Mouse (Mus musculus) B cell, adult 2 months (primary cell): ENCODE results near the gene Sorl1.

Experiments used
- DNase-seq, 2 experiments: peaks; one replicate each; pipeline ENCODE4 v3.0.0; 2022

The Sorl1 gene

DNA sequence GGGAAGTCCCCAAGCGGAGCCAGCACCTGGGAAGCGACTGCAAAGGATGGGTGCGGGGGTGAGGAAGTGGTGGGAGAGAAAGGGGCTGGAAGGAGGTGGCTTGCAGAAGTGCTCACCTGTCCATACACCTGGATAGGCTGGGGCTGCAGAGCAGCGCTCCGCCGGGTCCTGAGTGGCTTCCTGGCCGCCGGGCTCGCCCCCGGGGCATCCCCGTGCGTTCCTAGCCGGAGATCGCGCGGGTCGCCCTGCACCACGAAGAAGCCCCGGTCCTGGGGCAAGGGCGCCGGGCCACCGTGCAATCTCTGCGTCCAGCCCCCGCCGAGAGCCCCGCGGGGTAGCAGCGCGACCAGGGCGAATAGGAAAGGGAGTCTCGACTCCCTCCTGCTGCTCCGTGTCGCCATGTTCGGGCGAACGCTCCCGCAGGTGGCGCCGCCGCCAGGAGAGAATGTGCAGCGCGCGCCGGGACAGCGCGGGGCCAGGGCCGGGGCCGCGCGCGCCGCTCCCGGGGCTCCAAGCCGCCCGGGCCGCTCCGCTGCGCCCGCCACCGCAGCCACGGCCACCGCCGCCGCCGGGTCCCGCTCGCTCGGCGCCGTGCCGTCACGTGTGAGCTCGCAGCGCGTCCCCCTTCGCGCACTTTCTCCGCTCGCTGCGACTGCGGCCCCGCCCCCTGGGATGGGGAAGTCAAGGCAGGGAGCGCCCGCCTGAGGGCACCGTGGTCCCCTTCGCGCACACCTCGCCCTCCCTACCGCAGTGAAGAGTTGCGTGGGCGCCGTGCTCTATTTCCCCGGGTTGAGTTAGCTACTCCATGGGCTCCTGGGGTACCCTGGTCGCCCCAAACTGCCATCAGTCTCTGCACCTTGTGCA, at the start of gene Sorl1:
Gene Sorl1, minus strand, starts transcription at position 585 of the 864 bp plus-strand sequence.
- DNase-seq, result peak; percentile 85

DNA sequence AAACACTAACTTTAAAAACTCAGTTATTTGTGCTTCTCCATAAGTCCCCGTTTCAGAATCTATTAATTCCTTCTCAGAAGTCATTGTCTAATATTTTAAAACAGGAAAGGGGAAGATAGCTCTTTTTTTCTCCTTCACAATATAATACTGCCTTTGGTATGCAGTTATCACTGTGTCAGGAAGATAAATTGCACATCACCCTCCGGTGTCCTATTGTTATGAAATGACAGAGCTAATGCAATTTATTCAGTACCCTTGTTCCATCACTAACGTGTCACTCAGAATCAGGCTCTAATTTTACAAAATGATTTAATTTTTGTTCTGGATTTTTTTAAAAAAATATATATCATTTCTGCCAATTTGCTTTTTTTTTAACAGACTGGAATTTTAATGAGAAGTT, 49.7 kb upstream of the Sorl1 start:
- DNase-seq, result no peak

DNA sequence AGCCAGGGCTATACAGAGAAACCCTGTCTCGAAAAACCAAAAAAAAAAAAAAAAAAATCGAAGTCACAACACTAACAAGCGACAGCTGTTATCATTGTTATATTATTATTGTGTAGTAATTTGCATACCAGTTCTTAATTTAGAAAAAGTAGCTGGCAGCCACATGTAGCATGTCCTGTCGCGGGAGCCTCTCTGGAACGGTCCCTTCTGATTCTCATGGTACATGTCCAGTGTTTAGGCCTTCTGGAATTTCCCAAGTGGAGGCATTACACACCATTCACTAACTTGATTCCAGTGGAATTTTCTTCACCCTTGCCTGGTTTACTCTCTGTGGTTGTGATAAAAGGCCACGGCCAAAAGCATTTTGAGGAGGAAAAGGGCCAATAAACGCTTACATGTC, 45.4 kb upstream of the Sorl1 start:
- DNase-seq, result no peak

DNA sequence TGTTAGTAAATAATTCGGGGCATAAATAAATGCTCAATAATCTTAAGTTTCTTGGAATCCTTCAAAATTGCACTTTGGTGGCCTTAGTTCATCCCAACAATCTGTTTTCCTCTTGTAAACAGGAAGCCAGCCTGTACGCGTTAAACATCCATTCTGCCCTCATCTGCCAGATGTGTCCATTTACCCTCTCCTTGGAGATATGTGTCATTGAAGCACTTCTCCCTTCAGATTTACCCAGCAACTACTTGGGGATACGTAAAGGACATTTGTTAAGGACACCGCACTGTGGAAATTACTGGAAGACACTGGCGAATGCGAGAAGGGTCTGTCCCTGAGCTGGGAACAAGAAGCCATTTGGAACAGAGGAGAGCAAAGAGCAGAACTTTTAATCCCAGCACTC, 44.9 kb upstream of the Sorl1 start:
- DNase-seq, result no peak

DNA sequence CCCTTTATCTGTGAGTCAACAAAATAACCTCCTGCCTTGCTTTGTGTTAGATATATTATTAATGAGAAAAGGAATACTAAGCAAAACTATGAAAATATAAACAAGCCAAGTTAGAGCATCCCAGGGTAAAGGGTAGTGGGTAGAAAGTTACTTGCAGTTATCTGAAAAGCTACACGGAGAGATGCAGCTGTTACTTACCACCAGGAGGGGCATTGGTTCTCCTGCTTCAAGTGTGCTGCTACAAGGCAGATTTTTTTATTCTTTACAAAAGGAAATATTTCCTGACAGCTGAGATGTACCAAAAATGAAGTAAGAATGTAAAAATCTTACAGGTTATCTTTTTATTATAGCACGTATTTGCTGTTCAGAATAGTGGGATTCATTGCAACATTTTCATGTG, 40.8 kb upstream of the Sorl1 start:
- no peak for DNase-seq

DNA sequence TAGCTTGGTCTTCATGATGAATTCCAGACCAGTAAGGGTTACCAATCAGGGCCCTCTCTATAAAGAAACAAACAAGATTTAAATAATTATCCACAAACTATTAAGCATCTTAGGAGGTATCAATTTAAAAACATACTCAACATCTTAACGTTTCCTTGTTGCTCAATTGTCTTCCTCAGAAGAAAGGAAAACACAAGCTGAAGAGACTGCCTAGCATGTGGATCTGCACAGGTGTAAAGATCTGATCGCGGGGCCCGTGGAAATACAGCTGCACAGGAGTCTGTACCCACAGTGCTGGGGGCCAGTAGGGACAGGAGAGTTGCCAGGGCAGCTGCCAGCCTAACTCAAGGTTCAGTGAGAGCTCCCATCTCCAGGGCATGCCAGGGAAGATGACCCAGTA, 38.9 kb upstream of the Sorl1 start:
- no peak for DNase-seq

DNA sequence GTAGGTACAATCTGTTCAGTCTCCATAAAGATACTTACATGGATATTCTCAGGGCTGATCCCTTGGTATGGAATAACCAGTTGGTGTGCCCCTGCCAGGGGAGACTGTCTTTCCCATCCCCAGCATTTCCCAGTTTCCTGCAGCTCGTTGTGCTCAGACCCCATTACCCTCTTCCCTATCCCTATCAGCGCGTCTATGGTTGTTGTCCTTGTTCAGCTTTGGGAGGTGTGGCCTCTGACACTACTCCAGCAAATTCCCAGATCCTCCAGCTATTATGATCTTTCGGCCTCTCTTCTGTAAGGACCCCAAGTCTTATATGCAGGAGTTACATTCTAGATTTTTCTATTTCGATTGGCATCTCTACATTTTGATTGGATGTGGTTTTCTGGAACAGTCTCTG, 35.3 kb upstream of the Sorl1 start:
- DNase-seq, result no peak

DNA sequence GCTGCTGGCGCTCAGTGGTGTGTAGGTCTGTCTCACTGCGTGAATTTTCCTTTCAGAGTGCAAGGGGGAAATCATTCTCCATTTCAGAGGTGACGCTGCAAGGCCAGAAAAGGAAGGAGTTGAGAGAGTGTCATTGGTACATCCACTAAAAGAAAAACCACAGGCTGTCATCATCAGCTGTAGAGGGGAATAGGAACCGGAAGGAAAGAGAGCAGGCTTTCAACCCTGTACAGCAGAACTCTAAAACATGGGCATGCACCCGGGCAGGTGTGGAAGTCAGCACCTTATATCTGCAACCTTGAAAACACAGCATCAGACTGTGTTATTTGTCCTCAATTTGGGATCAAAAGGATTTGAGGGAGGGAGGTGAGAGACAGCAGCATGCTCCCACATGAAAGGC, 34.6 kb upstream of the Sorl1 start:
- no peak for DNase-seq

DNA sequence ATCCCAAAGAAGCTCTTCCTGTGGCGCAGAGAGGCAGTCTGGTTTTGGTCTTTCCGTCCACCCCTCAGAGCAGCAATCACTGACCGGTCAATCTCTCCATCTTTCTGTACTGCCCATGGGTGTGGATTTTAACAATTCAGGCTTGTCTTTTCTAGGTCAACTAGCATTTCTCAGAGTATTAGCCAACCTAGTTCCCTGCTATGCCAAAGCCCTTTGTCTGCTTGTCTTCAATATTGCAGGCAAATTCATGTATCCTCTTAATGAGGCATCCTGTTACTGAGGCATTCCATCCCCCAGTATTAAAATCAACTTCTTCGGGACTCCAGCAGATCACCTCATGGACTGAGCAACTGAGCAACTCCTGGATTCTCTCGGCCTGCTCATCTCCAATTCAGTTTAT, 33.9 kb upstream of the Sorl1 start:
- DNase-seq, result no peak

DNA sequence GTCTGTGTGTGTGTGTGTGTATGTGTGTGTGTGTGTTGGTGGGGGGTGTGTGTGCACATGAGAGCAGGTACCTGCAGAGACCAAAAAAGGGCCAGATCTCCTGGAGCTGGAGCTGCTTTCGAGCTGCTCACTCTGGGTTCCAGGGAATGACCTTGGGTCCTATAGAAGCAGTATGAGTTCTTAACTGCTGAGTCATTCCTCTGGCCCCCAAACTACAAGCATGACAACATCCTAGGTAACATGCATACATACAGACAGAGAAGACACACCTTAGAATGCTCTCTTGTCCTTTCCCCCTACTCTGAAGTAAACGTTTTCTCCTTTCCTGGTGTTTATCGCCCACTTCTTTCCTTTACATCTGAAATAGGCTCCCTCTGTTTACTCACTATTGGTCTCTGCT, 32.5 kb upstream of the Sorl1 start:
- no peak for DNase-seq

GRCm38 (mm10) chr9:42154682-42155081, 30.6 kb upstream of the Sorl1 start:
- no peak for DNase-seq

GRCm38 (mm10) chr9:42148816-42149215, 24.7 kb upstream of the Sorl1 start:
- DNase-seq, result no peak

GRCm38 (mm10) chr9:42148036-42148435, 23.9 kb upstream of the Sorl1 start:
- no peak for DNase-seq

GRCm38 (mm10) chr9:42146463-42146862, 22.4 kb upstream of the Sorl1 start:
- peak; percentile 67 to 73 for DNase-seq

GRCm38 (mm10) chr9:42141549-42142210, 17.6 kb upstream of the Sorl1 start:
- peak; percentile 77 to 80 for DNase-seq

GRCm38 (mm10) chr9:42138248-42138858, 14.3 kb upstream of the Sorl1 start:
- DNase-seq, result peak; percentile 66 to 68

GRCm38 (mm10) chr9:42137578-42137977, 13.5 kb upstream of the Sorl1 start:
- no peak for DNase-seq

- peak; percentile 48 to 51 for DNase-seq
Measured at GRCm38 (mm10) chr9:42130793-42131760, 7.0 kb upstream of the Sorl1 start.

DNA sequence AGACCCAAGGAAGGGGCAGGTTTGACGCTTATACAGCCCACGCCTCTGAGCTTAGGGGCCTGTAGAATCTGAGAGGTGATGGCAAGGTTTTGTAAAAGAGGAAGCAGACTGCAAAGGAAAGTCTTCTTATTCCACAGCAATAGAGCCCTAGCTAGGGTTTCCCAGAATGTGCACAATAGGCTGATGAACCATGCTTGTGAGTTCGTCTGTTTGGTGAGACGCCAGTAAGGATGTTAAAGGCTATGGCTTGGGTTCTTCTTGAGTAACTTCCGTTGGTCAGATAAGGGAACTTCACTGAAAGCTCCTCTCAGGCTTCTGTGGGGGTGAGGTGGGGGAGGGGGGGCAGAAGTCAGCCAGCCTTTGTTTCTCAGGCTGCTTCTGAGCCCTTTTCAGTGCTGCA, 3.9 kb upstream of the Sorl1 start:
- peak; percentile 38 for DNase-seq

GRCm38 (mm10) chr9:42125262-42125982, 1.3 kb upstream of the Sorl1 start:
- DNase-seq, result peak in 1 of 2 experiments; percentile 27

DNA sequence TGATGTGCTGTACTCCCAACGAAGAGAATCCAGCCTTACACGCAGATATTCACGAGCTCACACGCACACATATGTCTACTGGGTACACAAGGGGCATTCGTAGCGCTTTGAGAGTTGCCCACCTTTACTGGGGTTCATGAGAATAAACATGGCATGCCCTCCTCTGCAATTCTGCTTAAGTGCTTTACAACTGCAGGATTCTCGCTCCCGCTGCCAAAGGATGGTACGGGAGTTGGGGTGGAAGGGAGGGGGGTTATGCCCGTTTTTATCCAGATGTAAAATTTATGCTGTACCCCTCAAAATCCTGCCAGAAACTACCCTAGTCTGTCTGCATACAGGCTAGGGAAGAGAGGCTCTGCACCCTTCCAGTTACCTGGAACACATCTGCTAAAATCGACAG, 893 bp downstream of the Sorl1 start:
- DNase-seq, result no peak

DNA sequence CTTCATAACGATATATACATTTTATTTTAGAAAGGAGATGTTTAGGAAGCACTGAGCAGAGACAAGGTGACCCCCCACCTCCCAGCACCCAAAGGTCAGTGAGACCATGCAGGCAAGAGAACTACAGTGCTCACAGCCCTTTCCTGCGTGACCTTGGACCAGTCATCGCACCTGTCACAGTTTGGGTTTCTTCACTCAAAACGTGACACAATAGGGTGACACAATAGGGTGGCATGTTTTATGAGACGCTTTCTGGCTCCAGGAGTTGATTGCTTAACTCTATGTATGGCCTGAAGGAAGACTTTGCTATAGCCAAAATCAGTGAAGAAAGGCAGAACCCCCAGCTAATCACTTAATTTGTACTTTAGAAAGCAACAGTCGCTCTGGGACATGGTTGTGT, 1.7 kb downstream of the Sorl1 start:
- no peak for DNase-seq
